Mouse (Mus musculus) lung, postnatal 25 days (tissue): Measurements from ENCODE around the gene Fndc10.
A peak's percentile ranks its signal among the peaks of the same experiment; 100 is the strongest.
"Not testable (repeated sequence)": the region's sequence is repeated elsewhere in the genome, so short reads cannot be mapped to it uniquely, and the experiment has no call there.

ENCODE experiments used
- DNase-seq: peaks from one replicate; pipeline ENCODE4 v3.0.0; 2022; ENCODE audit warnings: low spot score

The Fndc10 gene

GRCm38 (mm10) chr4:155687764-155688163 lies 6.4 kb upstream of the Fndc10 start:
- DNase-seq: not testable (repeated sequence)

GRCm38 (mm10) chr4:155690571-155691375 lies 3.4 kb upstream of the Fndc10 start:
- no peak for DNase-seq

- no peak for DNase-seq
Observed at GRCm38 (mm10) chr4:155692421-155692820, 1.7 kb upstream of the Fndc10 start.

- peak; percentile 38 for DNase-seq
Observed at GRCm38 (mm10) chr4:155694482-155695401, 600 bp downstream of the Fndc10 start.

- no peak for DNase-seq
Observed at GRCm38 (mm10) chr4:155695531-155696062, 1.5 kb downstream of the Fndc10 start.

- DNase-seq: no peak
Observed at GRCm38 (mm10) chr4:155696261-155697255, 2.4 kb downstream of the Fndc10 start.

- DNase-seq: no peak
Observed at GRCm38 (mm10) chr4:155700425-155700824, 6.3 kb downstream of the Fndc10 start.

- no peak for DNase-seq
Observed at GRCm38 (mm10) chr4:155703425-155703929, 9.3 kb downstream of the Fndc10 start.

GRCm38 (mm10) chr4:155704721-155705591 lies 10.8 kb downstream of the Fndc10 start, which contains the start of gene Ssu72:
Gene Ssu72, plus strand, starts transcription at chr4:155704800.
- peak; percentile 93 for DNase-seq

- DNase-seq: no peak
Observed at GRCm38 (mm10) chr4:155705592-155705929, 11.4 kb downstream of the Fndc10 start.

- no peak for DNase-seq
Observed at GRCm38 (mm10) chr4:155708582-155708981, 14.4 kb downstream of the Fndc10 start.

GRCm38 (mm10) chr4:155708988-155709387 lies 14.8 kb downstream of the Fndc10 start:
- no peak for DNase-seq

- DNase-seq: no peak
Observed at GRCm38 (mm10) chr4:155710521-155711252, 16.5 kb downstream of the Fndc10 start.

GRCm38 (mm10) chr4:155721668-155722083 lies 27.5 kb downstream of the Fndc10 start:
- DNase-seq: peak; percentile 29

- no peak for DNase-seq
Observed at GRCm38 (mm10) chr4:155727993-155728392, 33.9 kb downstream of the Fndc10 start.

GRCm38 (mm10) chr4:155733267-155733666 lies 39.1 kb downstream of the Fndc10 start:
- no peak for DNase-seq

- peak; percentile 91 for DNase-seq
Observed at GRCm38 (mm10) chr4:155734350-155734941, 40.3 kb downstream of the Fndc10 start, which contains the start of gene Tmem240. Gene Tmem240, plus strand, starts transcription at chr4:155734800.

GRCm38 (mm10) chr4:155734951-155735702 lies 41.0 kb downstream of the Fndc10 start:
- DNase-seq: peak; percentile 12
